Mouse (Mus musculus): ENCODE results near the gene Ccdc14.

DNA sequence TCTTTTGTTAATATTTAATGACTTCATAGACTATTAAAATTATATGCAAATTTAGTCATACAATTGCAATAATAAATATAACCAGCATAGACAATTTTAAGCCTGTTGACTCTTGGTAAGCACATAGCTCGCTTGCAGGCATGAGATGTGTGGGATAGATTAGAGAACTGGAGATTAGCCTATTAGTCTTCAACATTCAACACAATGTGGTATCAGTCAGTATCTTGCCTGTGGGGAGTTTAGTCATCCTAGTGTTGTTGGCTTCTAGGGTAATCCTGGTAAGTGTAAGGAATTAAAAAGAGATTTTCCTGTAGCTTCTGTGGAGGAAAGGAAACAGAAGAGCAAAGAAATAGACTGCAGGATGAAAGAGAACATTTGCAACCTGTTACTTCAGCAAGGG is 75.2 kb downstream of the Ccdc14 start:
- TF ChIP-seq CTCF (IDR thresholded peaks at IDR 0.05; ENCODE audit: low read depth, low read length) (no peak), POLR2A (IDR thresholded peaks at IDR 0.05; ENCODE audit: borderline replicate concordance, low read depth, low read length) (no peak)

Measured in bone marrow macrophage, adult 2 months (primary cell).